Mouse (Mus musculus): ENCODE results near the gene Pitpnm3. TPM values are rescaled to one million over a fixed set of nuclear protein-coding genes. Genes with fewer than 3 reads are reported as not detected.

The Pitpnm3 gene
- polyA plus RNA-seq (2017; shearing (Covaris generic)): not detected

GRCm38 (mm10) chr11:72135383-72136158 lies at the start of gene Pitpnm3:
TSS of gene Pitpnm3 (minus strand) at chr11:72135778.

GRCm38 (mm10) chr11:72041768-72042607 lies 93.6 kb downstream of the Pitpnm3 start, which contains the start of gene Pimreg:
TSS of gene Pimreg (plus strand) at chr11:72042032.

GRCm38 (mm10) chr11:72037409-72037808 lies 98.2 kb downstream of the Pitpnm3 start, which contains the start of gene Aipl1:
TSS of gene Aipl1 (minus strand) at chr11:72037509.

Other genes with a start within 250 kb of the Pitpnm3 start
- not detected for gene Aipl1, start 98.3 kb downstream of the Pitpnm3 start, polyA plus RNA-seq (2017; shearing (Covaris generic))
- gene Pimreg, start 93.7 kb downstream of the Pitpnm3 start, polyA plus RNA-seq (2017; shearing (Covaris generic)): not detected
- 0.12 TPM for gene Gm43951, start 71.1 kb upstream of the Pitpnm3 start, polyA plus RNA-seq (2017; shearing (Covaris generic))
- gene 4933427D14Rik, start 71.7 kb upstream of the Pitpnm3 start, polyA plus RNA-seq (2017; shearing (Covaris generic)): 13.3 TPM
- 72.3 TPM for gene Txndc17, start 71.8 kb upstream of the Pitpnm3 start, polyA plus RNA-seq (2017; shearing (Covaris generic))
- gene Med31, start 79.8 kb upstream of the Pitpnm3 start, polyA plus RNA-seq (2017; shearing (Covaris generic)): 31.5 TPM
- gene Slc13a5, start 131.4 kb upstream of the Pitpnm3 start, polyA plus RNA-seq (2017; shearing (Covaris generic)): not detected
- 38.9 TPM for gene Xaf1, start 165.9 kb upstream of the Pitpnm3 start, polyA plus RNA-seq (2017; shearing (Covaris generic))
- 0.29 TPM for gene Fbxo39, start 178.7 kb upstream of the Pitpnm3 start, polyA plus RNA-seq (2017; shearing (Covaris generic))
- gene Tekt1, start 226.7 kb upstream of the Pitpnm3 start, polyA plus RNA-seq (2017; shearing (Covaris generic)): not detected